Mouse (Mus musculus) embryonic fibroblast, embryonic 13.5 days (primary cell): ENCODE results near the gene Ermap.

Experiments used
- CTCF ChIP-seq: IDR thresholded peaks from 2 replicates; pipeline ENCODE4 v1.5.1; 2011; ENCODE audit warnings: mild to moderate bottlenecking, control low read depth, low read length, moderate library complexity, borderline replicate concordance; ENCODE audit not compliant: insufficient read depth
- POLR2A ChIP-seq: IDR thresholded peaks from 2 replicates; pipeline ENCODE4 v1.6.1; 2011; ENCODE audit warnings: low read depth, mild to moderate bottlenecking, control low read depth, low read length, moderate library complexity

GRCm38 (mm10) chr4:119233256-119233901 lies 43.6 kb upstream of the Ermap start:
- TF ChIP-seq CTCF = no peak
- TF ChIP-seq POLR2A = peak; percentile 85
